Mouse (Mus musculus) lung, adult 2 months (tissue): ENCODE results near the gene Slc35f2. TPM values are rescaled to one million over a fixed set of nuclear protein-coding genes. Genes with fewer than 3 reads are reported as not detected.

Experiments used
- DNase-seq: peaks from one replicate; pipeline ENCODE4 v3.0.0; 2022
- H3K4me1 ChIP-seq: fragments of 200-500 bp; 2 replicates; pipeline ENCODE4 v1.6.1; 2011; ENCODE audit warnings: low read length; ENCODE audit not compliant: control insufficient read depth, insufficient read depth
- H3K4me3 ChIP-seq: fragments of 200-500 bp; replicated peaks from 2 replicates; pipeline ENCODE3; 2011; ENCODE audit warnings: low read depth, mild to moderate bottlenecking, control low read depth, low read length; ENCODE audit errors: extremely low read depth
- CTCF ChIP-seq: fragments of 200-500 bp; IDR thresholded peaks from 2 replicates; pipeline ENCODE4 v1.5.1; 2011; ENCODE audit warnings: mild to moderate bottlenecking, low read length, control low read depth; ENCODE audit not compliant: insufficient read depth
- POLR2A ChIP-seq: fragments of 200-500 bp; IDR thresholded peaks from 2 replicates; pipeline ENCODE4 v1.6.1; 2011; ENCODE audit warnings: low read depth, mild to moderate bottlenecking, control low read depth, low read length, borderline replicate concordance; ENCODE audit errors: extremely low read depth
- WGBS: fragments of 180-500 bp; shearing (Covaris S2); methylation state at CpG from one replicate; pipeline ENCODE4 v1.1.7; 2018; 5-methylcytosine and 5-hydroxymethylcytosine counted together
- polyA plus RNA-seq: library from polyadenylated mRNA; depleted of rRNA; stranded (reverse); fragments of >200 nt; gene quantifications from 2 replicates; pipeline ENCODE4 v1.2.3, GENCODE M21; 2012

The Slc35f2 gene
- polyA plus RNA-seq, 1 experiment: 0.65 TPM

GRCm38 (mm10) chr9:53786561-53787407 is 15.4 kb downstream of the Slc35f2 start:
- Histone ChIP-seq H3K4me3 (no peak overlapping the region), H3K4me1 (no peaks in the 10 kb centered on the region)
- 59% methylated on average over 16 of the region's 16 CpGs for WGBS
- no peak for TF ChIP-seq POLR2A
- no peak for TF ChIP-seq CTCF
- DNase-seq: no peak

DNA sequence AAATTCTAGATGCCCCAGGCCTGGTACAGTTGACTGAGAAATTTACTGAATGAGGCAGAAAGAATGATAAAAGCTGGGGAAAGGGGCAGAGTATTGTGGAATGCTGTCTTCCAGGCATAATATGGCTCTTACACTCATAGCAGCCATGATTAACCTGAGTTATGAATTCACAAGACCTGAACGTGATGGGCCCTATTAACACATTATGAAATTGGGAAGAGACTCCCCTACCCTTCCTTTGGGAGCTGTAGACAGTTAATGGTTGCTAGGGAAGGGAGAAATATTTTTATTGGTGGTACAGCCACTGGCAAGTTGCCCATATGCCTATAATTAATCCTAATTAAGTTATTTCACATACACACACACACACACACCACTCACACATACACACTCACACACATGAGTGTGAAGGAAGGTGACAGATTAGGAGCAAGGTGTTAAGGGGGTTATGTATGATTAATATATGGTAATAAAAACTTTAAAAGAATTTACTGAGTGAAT is 22.5 kb downstream of the Slc35f2 start:
- no peak for TF ChIP-seq POLR2A
- TF ChIP-seq CTCF: no peak
- no peak overlapping the region for H3K4me3 ChIP-seq
- no peaks in the 10 kb centered on the region for H3K4me1 ChIP-seq
- no peak for DNase-seq
- WGBS: 49% methylated on average over 1 of the region's 1 CpGs

- H3K4me1 ChIP-seq: no peaks in the 10 kb centered on the region
- WGBS: 20% methylated on average over 9 of the region's 9 CpGs
- no peak for DNase-seq
- no peak for TF ChIP-seq CTCF
- TF ChIP-seq POLR2A: no peak
- H3K4me3 ChIP-seq: no peak overlapping the region
Observed at GRCm38 (mm10) chr9:53794490-53794889, 23.2 kb downstream of the Slc35f2 start.

GRCm38 (mm10) chr9:53795351-53795750 is 24.0 kb downstream of the Slc35f2 start:
- TF ChIP-seq POLR2A (no peak), CTCF (no peak)
- no peaks in the 10 kb centered on the region for H3K4me1 ChIP-seq
- DNase-seq: no peak

DNA sequence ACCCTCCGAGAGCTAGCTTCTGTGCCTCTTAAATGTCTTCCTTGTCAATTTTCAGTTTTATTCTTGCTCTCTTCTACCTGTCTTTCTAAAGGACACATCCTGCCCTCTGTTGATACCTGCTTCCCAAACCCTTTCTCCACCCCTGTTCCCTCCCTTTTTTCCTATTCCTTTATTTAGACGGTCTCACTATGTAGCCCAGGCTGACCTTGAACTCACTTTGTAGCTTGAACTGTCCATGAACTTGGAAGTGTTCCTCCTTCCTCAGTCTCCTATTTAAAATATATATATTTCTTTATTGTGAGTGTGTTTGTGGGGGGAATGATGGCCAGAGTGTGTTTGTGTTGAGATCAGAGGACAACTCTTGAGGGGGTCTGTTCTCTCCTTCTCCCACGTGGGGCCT is 25.0 kb downstream of the Slc35f2 start:
- 81% methylated on average over 3 of the region's 3 CpGs for WGBS
- TF ChIP-seq CTCF (no peak), POLR2A (no peak)
- no peak for DNase-seq
- Histone ChIP-seq H3K4me3 (no peak overlapping the region), H3K4me1 (no peaks in the 10 kb centered on the region)

More at GRCm38 (mm10) chr9:53795351-53795750, 24.0 kb downstream of the Slc35f2 start:
- no peak overlapping the region for H3K4me3 ChIP-seq

DNA sequence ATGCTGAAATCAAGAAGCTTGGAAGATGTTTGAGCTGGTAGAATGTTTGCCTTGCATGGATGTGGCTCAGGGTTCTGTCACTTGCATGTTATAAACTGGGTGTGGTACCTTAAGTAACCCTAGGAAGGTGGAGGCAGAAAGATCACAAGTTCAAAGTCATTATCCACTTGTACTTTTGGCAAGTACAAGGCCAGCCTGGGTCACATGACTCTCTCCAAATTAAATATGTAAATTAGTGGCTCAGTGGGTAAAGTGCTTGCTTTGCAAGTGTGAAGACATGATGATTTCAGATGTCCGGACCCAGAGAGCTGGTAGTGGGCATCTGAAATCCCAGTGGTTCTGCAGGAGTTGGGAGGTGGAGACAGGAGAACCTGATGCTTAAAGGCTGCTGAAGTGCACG is 25.8 kb downstream of the Slc35f2 start:
- no peak for TF ChIP-seq CTCF
- TF ChIP-seq POLR2A: no peak
- no peak for DNase-seq
- WGBS: 89% methylated on average over 2 of the region's 2 CpGs
- no peak overlapping the region for H3K4me3 ChIP-seq
- H3K4me1 ChIP-seq: no peaks in the 10 kb centered on the region

- Histone ChIP-seq H3K4me3 (no peak overlapping the region), H3K4me1 (no peaks in the 10 kb centered on the region)
- TF ChIP-seq CTCF: no peak
- no peak for TF ChIP-seq POLR2A
- WGBS: 91% methylated on average over 7 of the region's 7 CpGs
- DNase-seq: no peak
Observed at GRCm38 (mm10) chr9:53802921-53803320, 31.6 kb downstream of the Slc35f2 start.

DNA sequence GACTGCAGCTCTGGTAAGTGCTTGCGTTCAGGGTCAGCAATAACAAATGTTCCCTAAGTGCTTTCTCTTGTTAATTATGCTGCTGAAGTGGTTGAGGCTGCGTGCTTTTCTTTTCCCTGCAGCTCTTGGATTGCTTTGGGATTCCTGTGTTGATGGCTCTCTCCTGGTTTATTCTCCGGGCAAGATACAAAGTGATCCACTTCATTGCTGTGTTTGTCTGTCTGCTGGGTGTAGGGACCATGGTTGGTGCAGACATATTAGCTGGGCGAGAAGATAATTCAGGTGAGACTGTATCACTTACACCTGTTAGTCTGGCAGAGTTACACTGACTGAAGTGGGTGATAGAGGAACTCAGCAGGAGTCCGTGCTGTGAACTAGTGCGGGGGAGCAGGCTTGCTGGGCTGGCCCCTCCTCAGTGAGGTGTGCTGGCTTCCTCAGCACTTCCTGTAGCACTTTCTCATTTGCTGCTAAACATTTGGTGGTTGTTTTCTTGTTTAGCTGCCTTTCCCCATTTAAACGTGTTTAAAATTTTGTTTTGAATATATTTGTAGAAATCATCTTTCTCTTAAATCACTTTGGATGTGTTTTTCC is 35.3 kb downstream of the Slc35f2 start:
- H3K4me1 ChIP-seq: no peaks in the 10 kb centered on the region
- DNase-seq: no peak
- no peak for TF ChIP-seq CTCF
- TF ChIP-seq POLR2A: no peak
- H3K4me3 ChIP-seq: no peak overlapping the region
- WGBS: 26% methylated on average over 7 of the region's 7 CpGs

DNA sequence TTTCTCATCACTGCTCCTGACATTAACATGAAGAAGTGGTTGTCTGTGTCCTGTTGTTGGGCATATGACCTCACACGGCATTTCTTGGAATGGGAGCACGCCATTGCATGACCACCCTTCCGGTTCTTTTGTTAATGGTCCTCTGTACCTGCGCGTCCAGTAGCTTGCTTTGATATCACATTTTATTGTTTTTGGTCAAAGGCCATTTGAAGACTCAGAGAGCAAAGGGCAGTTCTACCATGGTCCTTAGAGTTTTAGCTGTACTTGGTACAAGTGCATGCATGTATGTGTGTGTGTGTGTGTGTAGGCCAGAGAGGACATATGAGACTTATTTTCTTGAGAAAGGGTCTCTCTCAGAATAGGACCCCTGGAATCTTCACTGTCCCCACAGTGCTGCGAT is 42.1 kb downstream of the Slc35f2 start:
- DNase-seq: no peak
- no peak for TF ChIP-seq CTCF
- no peak for TF ChIP-seq POLR2A
- no peak overlapping the region for H3K4me3 ChIP-seq
- no peaks in the 10 kb centered on the region for H3K4me1 ChIP-seq
- 93% methylated on average over 6 of the region's 6 CpGs for WGBS
